Mouse (Mus musculus): Measurements from ENCODE around the gene Pepd. TPM values are rescaled to one million over a fixed set of nuclear protein-coding genes. Genes with fewer than 3 reads are reported as not detected.

Pepd gene
- polyA plus RNA-seq, 1 experiment from 2014 or later: 125 TPM

- ATAC-seq: no peak
- no peaks in the 10 kb centered on the region for H3K36me3 ChIP-seq (ENCODE audit: control insufficient read depth, insufficient read depth, low read length)
- H3K4me2 ChIP-seq (ENCODE audit: low read depth, low read length): no peak overlapping the region
- no peaks in the 10 kb centered on the region for H3K27me3 ChIP-seq (replicated peaks; ENCODE audit: control insufficient read depth, insufficient read depth, low read length)
- H3K4me3 ChIP-seq (ENCODE audit: low read length): no peak overlapping the region
- H3K9ac ChIP-seq (ENCODE audit: low read depth, low read length): no peak overlapping the region
- H3K9me3 ChIP-seq (ENCODE audit: control insufficient read depth, low read length): peaks cover 3% of the 10 kb centered on the region; the same call in 1 of the 2 replicates
- no peak overlapping the region for H3K27ac ChIP-seq (ENCODE audit: low read length)
- 76% methylated on average over 14 of the region's 14 CpGs for WGBS
- H3K4me1 ChIP-seq (ENCODE audit: control insufficient read depth, insufficient read depth, low read length): no peaks in the 10 kb centered on the region
Measured at GRCm38 (mm10) chr7:35064286-35065258, 152.4 kb downstream of the Pepd start.

DNA sequence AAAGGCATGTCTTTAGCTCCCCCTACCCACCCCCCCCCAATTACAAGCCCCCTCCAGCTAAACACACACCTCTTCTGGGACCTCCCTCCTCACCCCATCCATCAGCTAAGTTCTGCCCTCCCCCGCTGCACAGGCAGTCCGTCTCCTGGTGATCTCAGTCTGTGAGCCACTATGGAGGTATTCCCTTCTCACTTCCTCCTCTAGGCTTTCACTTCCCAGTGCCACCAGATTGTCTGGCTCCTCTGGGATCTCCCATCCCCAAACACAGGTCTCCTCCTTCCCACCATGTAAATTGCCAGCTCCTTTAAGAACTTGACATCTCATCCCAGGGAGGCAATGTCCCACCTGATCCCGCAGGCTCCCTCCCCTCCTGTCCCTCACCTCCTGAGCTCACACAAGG, 153.8 kb downstream of the Pepd start:
- 65% methylated on average over 3 of the region's 3 CpGs for WGBS

GRCm38 (mm10) chr7:35066640-35067212, 154.5 kb downstream of the Pepd start:
- Histone ChIP-seq H3K4me1 (ENCODE audit: control insufficient read depth, insufficient read depth, low read length) (no peaks in the 10 kb centered on the region), H3K9me3 (ENCODE audit: control insufficient read depth, low read length) (no peaks in the 10 kb centered on the region), H3K9ac (ENCODE audit: low read depth, low read length) (no peak overlapping the region), H3K27ac (ENCODE audit: low read length) (no peak overlapping the region), H3K4me3 (ENCODE audit: low read length) (no peak overlapping the region), H3K36me3 (ENCODE audit: control insufficient read depth, insufficient read depth, low read length) (no peaks in the 10 kb centered on the region), H3K4me2 (ENCODE audit: low read depth, low read length) (no peak overlapping the region), H3K27me3 (replicated peaks; ENCODE audit: control insufficient read depth, insufficient read depth, low read length) (no peaks in the 10 kb centered on the region)
- no peak for ATAC-seq
- WGBS: 84% methylated on average over 8 of the region's 8 CpGs

More for the DNA sequence above, 153.8 kb downstream of the Pepd start:
- no peak for ATAC-seq
- no peaks in the 10 kb centered on the region for H3K27me3 ChIP-seq (replicated peaks; ENCODE audit: control insufficient read depth, insufficient read depth, low read length)
- H3K27ac ChIP-seq (ENCODE audit: low read length): no peak overlapping the region
- no peak overlapping the region for H3K9ac ChIP-seq (ENCODE audit: low read depth, low read length)
- H3K36me3 ChIP-seq (ENCODE audit: control insufficient read depth, insufficient read depth, low read length): no peaks in the 10 kb centered on the region
- no peaks in the 10 kb centered on the region for H3K9me3 ChIP-seq (ENCODE audit: control insufficient read depth, low read length)
- no peak overlapping the region for H3K4me2 ChIP-seq (ENCODE audit: low read depth, low read length)
- H3K4me3 ChIP-seq (ENCODE audit: low read length): no peak overlapping the region
- H3K4me1 ChIP-seq (ENCODE audit: control insufficient read depth, insufficient read depth, low read length): no peaks in the 10 kb centered on the region

DNA sequence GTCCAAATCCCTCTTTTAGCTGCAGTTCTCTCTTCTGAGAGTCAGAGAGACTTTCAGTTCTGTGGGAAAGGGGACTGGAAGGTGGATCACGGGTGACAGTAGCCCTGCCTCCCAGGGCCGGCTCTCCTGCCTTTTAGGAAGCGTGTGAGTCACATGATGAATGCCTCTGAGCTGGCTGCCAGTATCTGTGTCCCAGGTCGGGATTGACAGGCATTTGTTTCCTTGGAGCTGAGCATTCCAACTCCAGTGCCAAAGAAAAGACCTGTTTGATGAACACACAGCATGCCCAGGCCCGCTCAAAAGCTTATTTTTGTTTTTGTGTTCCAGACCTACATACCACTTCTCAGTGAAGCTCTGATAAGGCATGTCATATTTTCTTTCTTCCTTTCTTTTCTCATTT, 164.5 kb downstream of the Pepd start:
- no peak overlapping the region for H3K4me3 ChIP-seq (ENCODE audit: low read length)
- H3K9me3 ChIP-seq (ENCODE audit: control insufficient read depth, low read length): no peaks in the 10 kb centered on the region
- H3K4me1 ChIP-seq (ENCODE audit: control insufficient read depth, insufficient read depth, low read length): peaks cover 4% of the 10 kb centered on the region
- no peaks in the 10 kb centered on the region for H3K36me3 ChIP-seq (ENCODE audit: control insufficient read depth, insufficient read depth, low read length)
- H3K27me3 ChIP-seq (replicated peaks; ENCODE audit: control insufficient read depth, insufficient read depth, low read length): no peaks in the 10 kb centered on the region
- no peak overlapping the region for H3K27ac ChIP-seq (ENCODE audit: low read length)
- whole genome bisulfite sequencing: 41% methylated on average over 5 of the region's 5 CpGs
- no peak overlapping the region for H3K9ac ChIP-seq (ENCODE audit: low read depth, low read length)
- ATAC-seq: no peak
- no peak overlapping the region for H3K4me2 ChIP-seq (ENCODE audit: low read depth, low read length)

DNA sequence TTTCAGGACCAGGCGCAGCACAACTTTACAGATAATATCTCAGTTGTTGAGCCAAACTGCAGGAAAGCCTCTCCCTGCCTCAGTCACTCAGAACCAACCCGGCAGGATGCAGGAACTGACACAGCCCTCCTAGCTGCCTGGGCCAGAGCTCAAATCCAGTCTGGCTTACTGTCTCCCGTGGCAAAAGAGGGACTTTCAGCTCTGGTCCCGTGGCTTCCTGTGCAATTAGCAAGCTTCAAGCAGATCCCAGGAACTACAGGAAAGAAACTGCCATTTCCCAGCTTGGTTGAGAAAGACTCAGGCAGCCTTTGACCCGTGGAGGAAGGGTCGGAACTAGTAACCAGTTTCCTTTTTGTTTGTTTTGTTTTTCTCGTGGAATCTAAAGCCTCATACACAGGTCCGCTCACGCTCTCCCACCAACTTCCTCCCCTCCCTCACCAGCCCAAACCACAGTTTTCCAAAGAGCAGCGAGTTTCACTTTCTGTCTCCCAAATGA, 168.7 kb downstream of the Pepd start:
- Histone ChIP-seq H3K4me2 (ENCODE audit: low read depth, low read length) (peak overlapping the region; percentile 47), H3K36me3 (ENCODE audit: control insufficient read depth, insufficient read depth, low read length) (no peaks in the 10 kb centered on the region), H3K4me3 (ENCODE audit: low read length) (peak overlapping the region; percentile 17), H3K4me1 (ENCODE audit: control insufficient read depth, insufficient read depth, low read length) (peaks cover 4% of the 10 kb centered on the region), H3K9me3 (ENCODE audit: control insufficient read depth, low read length) (no peaks in the 10 kb centered on the region), H3K9ac (ENCODE audit: low read depth, low read length) (peak overlapping the region; percentile 56; the same call in 1 of the 2 replicates), H3K27ac (ENCODE audit: low read length) (peak overlapping the region; percentile 90), H3K27me3 (replicated peaks; ENCODE audit: control insufficient read depth, insufficient read depth, low read length) (no peaks in the 10 kb centered on the region)
- ATAC-seq: peak; percentile 69
- WGBS: 23% methylated on average over 10 of the region's 10 CpGs

GRCm38 (mm10) chr7:35081406-35082104, 169.4 kb downstream of the Pepd start:
- Histone ChIP-seq H3K9ac (ENCODE audit: low read depth, low read length) (0 out of 2 replicates have a peak overlapping the region, but pooled peaks have one; percentile 56), H3K36me3 (ENCODE audit: control insufficient read depth, insufficient read depth, low read length) (no peaks in the 10 kb centered on the region), H3K9me3 (ENCODE audit: control insufficient read depth, low read length) (no peaks in the 10 kb centered on the region), H3K27me3 (replicated peaks; ENCODE audit: control insufficient read depth, insufficient read depth, low read length) (no peaks in the 10 kb centered on the region), H3K27ac (ENCODE audit: low read length) (peak overlapping the region; percentile 90), H3K4me2 (ENCODE audit: low read depth, low read length) (peak overlapping the region; percentile 47), H3K4me3 (ENCODE audit: low read length) (peak overlapping the region; percentile 17), H3K4me1 (ENCODE audit: control insufficient read depth, insufficient read depth, low read length) (peaks cover 9% of the 10 kb centered on the region)
- peak; percentile 84 for ATAC-seq
- 57% methylated on average over 9 of the region's 9 CpGs for WGBS

- ATAC-seq: no peak
- WGBS: 56% methylated on average over 12 of the region's 12 CpGs
Measured at GRCm38 (mm10) chr7:35084565-35085360, 172.6 kb downstream of the Pepd start.

GRCm38 (mm10) chr7:35086271-35086861, 174.2 kb downstream of the Pepd start:
- peak overlapping the region; percentile 62 for H3K4me2 ChIP-seq (ENCODE audit: low read depth, low read length)
- no peaks in the 10 kb centered on the region for H3K27me3 ChIP-seq (replicated peaks; ENCODE audit: control insufficient read depth, insufficient read depth, low read length)
- H3K9ac ChIP-seq (ENCODE audit: low read depth, low read length): peak overlapping the region; percentile 46; the same call in 1 of the 2 replicates
- peaks cover 5% of the 10 kb centered on the region for H3K4me1 ChIP-seq (ENCODE audit: control insufficient read depth, insufficient read depth, low read length)
- 1% methylated on average over 21 of the region's 21 CpGs for WGBS
- H3K9me3 ChIP-seq (ENCODE audit: control insufficient read depth, low read length): no peaks in the 10 kb centered on the region
- H3K36me3 ChIP-seq (ENCODE audit: control insufficient read depth, insufficient read depth, low read length): no peaks in the 10 kb centered on the region
- ATAC-seq: peak; percentile 62
- H3K27ac ChIP-seq (ENCODE audit: low read length): 0 out of 2 replicates have a peak overlapping the region, but pooled peaks have one; percentile 7
- H3K4me3 ChIP-seq (ENCODE audit: low read length): peak overlapping the region; percentile 37

More at GRCm38 (mm10) chr7:35084565-35085360, 172.6 kb downstream of the Pepd start:
- H3K9me3 ChIP-seq (ENCODE audit: control insufficient read depth, low read length): no peaks in the 10 kb centered on the region
- H3K36me3 ChIP-seq (ENCODE audit: control insufficient read depth, insufficient read depth, low read length): no peaks in the 10 kb centered on the region
- no peak overlapping the region for H3K4me3 ChIP-seq (ENCODE audit: low read length)
- H3K4me2 ChIP-seq (ENCODE audit: low read depth, low read length): no peak overlapping the region
- no peaks in the 10 kb centered on the region for H3K27me3 ChIP-seq (replicated peaks; ENCODE audit: control insufficient read depth, insufficient read depth, low read length)
- H3K4me1 ChIP-seq (ENCODE audit: control insufficient read depth, insufficient read depth, low read length): peaks cover 9% of the 10 kb centered on the region
- H3K27ac ChIP-seq (ENCODE audit: low read length): no peak overlapping the region
- H3K9ac ChIP-seq (ENCODE audit: low read depth, low read length): no peak overlapping the region
